Mouse (Mus musculus): ENCODE data around the gene Krtap6-5. TPM values are rescaled to one million over a fixed set of nuclear protein-coding genes. Genes with fewer than 3 reads are reported as not detected.

Krtap6-5 gene
- not detected for total RNA-seq (2023)

GRCm38 (mm10) chr16:89047783-89048182, at the start of gene Krtap6-5:
Krtap6-5 (minus strand) TSS chr16:89047883.

GRCm38 (mm10) chr16:89063902-89064301, 16.2 kb upstream of the Krtap6-5 start, which contains the start of gene 1110025L11Rik:
1110025L11Rik (minus strand) TSS chr16:89064002.

GRCm38 (mm10) chr16:89041372-89041771, 6.3 kb downstream of the Krtap6-5 start, which contains the start of gene Gm10228:
Gm10228 (minus strand) TSS chr16:89041472.

GRCm38 (mm10) chr16:89031399-89031798, 16.3 kb downstream of the Krtap6-5 start, which contains the start of gene Krtap6-1:
Krtap6-1 (plus strand) TSS chr16:89031699.

GRCm38 (mm10) chr16:89014984-89015383, 32.7 kb downstream of the Krtap6-5 start, which contains the start of gene Gm10229:
Gm10229 (plus strand) TSS chr16:89015284.

GRCm38 (mm10) chr16:89010659-89011058, 37.0 kb downstream of the Krtap6-5 start, which contains the start of gene Krtap22-2:
Krtap22-2 (minus strand) TSS chr16:89010759.

Other genes starting within 250 kb of the Krtap6-5 start
- not detected for gene Gm20741, start 235.7 kb downstream of the Krtap6-5 start, total RNA-seq (2023)
- not detected for gene Krtap15, start 227.7 kb downstream of the Krtap6-5 start, total RNA-seq (2023)
- gene Krtap14, start 221.7 kb downstream of the Krtap6-5 start, total RNA-seq (2023), result not detected
- gene Krtap19-1, start 178.5 kb downstream of the Krtap6-5 start, total RNA-seq (2023), result not detected
- not detected for gene Krtap19-2, start 173.6 kb downstream of the Krtap6-5 start, total RNA-seq (2023)
- gene Krtap19-3, start 169.8 kb downstream of the Krtap6-5 start, total RNA-seq (2023), result not detected
- not detected for gene Krtap19-4, start 162.8 kb downstream of the Krtap6-5 start, total RNA-seq (2023)
- gene Krtap19-5, start 151.4 kb downstream of the Krtap6-5 start, total RNA-seq (2023), result not detected
- not detected for gene Krtap19-9b, start 115.6 kb downstream of the Krtap6-5 start, total RNA-seq (2023)
- not detected for gene Krtap16-3, start 85.0 kb downstream of the Krtap6-5 start, total RNA-seq (2023)
- gene Krtap22-2, start 37.1 kb downstream of the Krtap6-5 start, total RNA-seq (2023), result not detected
- not detected for gene Gm10229, start 32.6 kb downstream of the Krtap6-5 start, total RNA-seq (2023)
- not detected for gene Krtap6-1, start 16.2 kb downstream of the Krtap6-5 start, total RNA-seq (2023)
- not detected for gene Gm10228, start 6.4 kb downstream of the Krtap6-5 start, total RNA-seq (2023)
- gene 1110025L11Rik, start 16.1 kb upstream of the Krtap6-5 start, total RNA-seq (2023), result not detected
- not detected for gene Krtap6-3, start 36.1 kb upstream of the Krtap6-5 start, total RNA-seq (2023)
- gene Gm6358, start 93.0 kb upstream of the Krtap6-5 start, total RNA-seq (2023), result not detected
- gene Gm10061, start 103.2 kb upstream of the Krtap6-5 start, total RNA-seq (2023), result not detected
- not detected for gene Gm9789, start 110.1 kb upstream of the Krtap6-5 start, total RNA-seq (2023)
- not detected for gene Gm7735, start 121.6 kb upstream of the Krtap6-5 start, total RNA-seq (2023)
- not detected for gene 1110057P08Rik, start 126.9 kb upstream of the Krtap6-5 start, total RNA-seq (2023)
- gene Krtap20-2, start 158.0 kb upstream of the Krtap6-5 start, total RNA-seq (2023), result not detected